Mouse (Mus musculus): Measurements from ENCODE around the gene Itgb3bp.

Gene Itgb3bp

GRCm38 (mm10) chr4:99929613-99930517 is at the start of gene Itgb3bp:
Gene Itgb3bp (minus strand): TSS chr4:99929813.
- peak; percentile 92 for DNase-seq

DNA sequence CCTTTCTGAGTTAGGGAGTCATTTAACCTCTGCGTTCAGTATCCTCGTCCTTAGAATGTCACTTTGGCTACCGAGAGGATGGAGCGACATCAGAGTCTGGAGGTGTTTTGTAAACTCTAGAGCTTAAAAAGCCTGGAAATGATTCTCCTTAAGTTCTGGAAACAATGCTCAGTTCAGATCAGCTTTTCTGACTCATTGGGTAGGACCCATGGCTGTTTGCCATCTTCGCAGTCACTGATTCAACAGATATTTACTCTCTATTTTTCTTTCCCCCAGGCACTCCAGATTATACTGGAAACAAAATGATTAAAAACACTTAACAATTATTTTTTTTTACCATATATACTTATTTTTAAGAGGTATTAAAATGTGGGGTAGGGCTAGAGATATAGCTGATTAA is 49.7 kb upstream of the Itgb3bp start:
- no peak for DNase-seq

DNA sequence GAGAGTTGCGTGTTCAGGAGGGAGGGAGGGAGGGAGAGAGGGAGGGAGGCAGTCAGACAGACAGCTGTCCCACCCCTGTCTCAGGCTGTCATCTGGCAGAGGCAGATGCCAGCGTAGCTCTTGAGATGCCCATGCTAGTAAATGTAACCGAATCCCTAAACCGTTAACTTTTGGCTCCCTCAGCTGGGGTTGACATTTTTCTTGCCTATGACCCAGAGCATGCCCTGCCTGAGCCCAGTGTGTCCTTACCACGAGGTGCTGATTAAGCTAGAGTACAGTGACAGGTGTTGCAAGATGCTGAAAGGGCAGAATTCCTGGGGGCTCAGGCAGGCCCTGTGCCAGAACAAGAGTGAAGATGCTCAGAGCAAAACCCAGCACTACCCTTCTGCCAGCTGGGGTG is 44.8 kb upstream of the Itgb3bp start:
- DNase-seq: no peak

DNA sequence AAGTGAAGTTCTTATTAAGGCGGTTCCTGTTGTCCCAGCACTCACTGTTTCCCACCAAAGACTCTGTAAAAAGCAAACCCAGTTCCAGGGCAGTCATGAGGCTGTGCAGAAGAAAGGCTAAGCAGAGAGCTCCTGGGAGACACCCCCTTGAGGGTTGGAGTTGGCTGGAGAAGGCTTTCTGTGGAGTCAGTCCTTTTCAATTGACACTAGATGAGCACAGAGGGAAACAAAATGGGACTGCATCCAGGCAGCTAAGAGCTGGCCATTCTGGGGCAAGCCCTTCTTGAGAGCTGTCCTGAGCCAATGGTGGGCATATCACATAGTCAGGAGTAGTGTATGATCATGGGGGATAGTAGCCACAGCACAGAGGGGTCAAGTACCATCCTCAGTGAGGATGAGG is 44.3 kb upstream of the Itgb3bp start:
- DNase-seq: no peak

DNA sequence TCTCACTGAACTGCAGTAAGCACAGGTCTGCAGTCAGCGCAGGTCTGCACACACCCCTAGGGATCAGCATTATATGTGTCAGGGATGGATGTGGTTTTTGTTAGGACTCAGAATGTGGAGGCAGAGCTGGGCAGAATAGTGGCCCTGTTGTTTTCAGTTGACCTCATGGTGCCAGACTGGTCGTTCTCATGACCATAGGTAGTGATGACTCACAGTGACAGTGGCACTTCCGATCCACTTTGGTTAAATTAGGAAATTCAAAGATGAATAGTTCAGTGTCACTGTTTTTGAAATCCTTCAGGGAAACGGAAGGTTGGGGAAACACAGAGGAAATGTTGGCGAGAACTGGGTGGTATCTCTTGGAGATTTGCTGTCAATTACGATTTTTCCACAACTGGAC is 43.3 kb upstream of the Itgb3bp start:
- no peak for DNase-seq

DNA sequence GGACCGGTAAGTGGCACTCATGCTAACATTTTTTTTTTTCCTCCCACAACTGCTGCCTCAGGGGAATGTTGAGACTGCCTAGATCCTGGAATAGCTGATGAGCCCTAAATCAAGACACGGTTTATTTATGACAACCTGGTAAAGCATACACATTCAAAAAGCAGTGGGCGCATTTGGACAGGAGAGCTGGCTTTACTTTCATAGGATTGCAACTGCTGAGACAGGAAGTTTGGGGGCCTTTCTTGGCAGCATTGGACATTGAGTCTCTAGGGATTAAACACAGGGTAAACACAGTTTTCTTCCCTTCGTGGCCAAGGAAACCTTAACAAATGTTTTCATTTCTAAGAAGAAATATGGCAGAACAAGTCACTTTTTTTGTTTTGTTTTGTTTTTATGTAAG is 40.5 kb upstream of the Itgb3bp start:
- no peak for DNase-seq

- peak; percentile 28 for DNase-seq
These were observed 39.7 kb upstream of the Itgb3bp start for GRCm38 (mm10) chr4:99969328-99969727.

GRCm38 (mm10) chr4:99966555-99966954 is 36.9 kb upstream of the Itgb3bp start:
- DNase-seq: no peak

GRCm38 (mm10) chr4:99959308-99959707 is 29.7 kb upstream of the Itgb3bp start:
- DNase-seq: no peak

GRCm38 (mm10) chr4:99958084-99958815 is 28.6 kb upstream of the Itgb3bp start:
- no peak for DNase-seq

DNA sequence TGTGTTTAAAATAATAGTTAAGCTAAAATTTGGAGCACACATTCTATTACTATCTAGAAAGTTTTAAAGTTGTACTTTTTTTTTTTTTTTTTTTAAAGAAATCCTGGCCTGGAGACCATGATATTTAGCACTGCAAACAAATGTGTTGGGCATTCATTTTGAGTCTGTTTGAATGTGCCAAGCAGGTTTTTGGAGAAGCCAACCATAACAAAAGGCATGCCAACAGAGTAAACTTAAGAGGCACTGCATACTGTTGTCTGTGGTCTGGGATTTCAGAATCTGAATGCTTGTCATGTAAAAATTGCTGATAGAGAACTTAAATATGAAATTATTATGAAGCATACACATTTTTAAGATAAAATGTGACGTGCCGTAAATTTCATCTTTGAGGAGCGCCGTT is 27.6 kb upstream of the Itgb3bp start:
- DNase-seq: no peak

DNA sequence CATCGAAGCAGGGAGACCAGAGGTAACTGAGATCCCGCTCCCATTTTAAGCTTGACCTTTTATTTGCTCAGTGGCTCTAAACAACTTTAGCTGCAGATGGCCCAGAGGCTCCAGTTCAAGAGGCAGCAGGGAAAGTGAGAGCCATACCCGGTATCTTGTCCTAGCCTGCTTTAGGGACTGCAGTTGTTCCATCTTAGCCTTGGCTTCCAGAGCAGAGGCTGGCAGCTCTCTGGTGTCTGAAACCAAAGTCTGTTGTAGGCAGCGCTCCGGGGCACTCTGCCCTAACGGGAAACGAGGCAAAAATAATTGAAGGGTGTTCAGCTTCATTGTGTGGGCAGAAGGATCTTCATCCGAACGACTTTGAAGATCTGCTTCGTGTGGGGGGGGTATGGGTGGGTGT is 25.8 kb upstream of the Itgb3bp start:
- no peak for DNase-seq

GRCm38 (mm10) chr4:99953904-99954303 is 24.3 kb upstream of the Itgb3bp start:
- no peak for DNase-seq

DNA sequence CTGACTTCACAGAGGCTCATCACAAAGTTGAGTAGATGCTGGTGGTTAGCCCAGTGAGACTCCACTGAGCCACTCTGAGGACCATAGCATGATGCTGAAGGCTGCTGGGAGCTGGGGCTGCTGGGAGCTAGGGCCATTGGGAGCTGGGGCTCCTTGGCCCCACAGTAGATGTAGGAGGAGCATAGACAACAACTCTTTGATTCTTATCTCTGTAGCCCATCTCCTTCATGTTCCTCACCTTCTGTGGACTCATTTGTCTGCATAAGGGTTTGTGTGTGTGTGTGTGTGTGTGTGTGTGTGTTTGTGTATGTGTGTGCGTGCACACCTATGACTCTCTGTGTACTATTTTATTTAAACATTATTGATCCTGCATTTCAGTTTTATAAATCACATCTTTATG is 18.3 kb upstream of the Itgb3bp start:
- DNase-seq: no peak

GRCm38 (mm10) chr4:99947192-99947591 is 17.6 kb upstream of the Itgb3bp start:
- no peak for DNase-seq

GRCm38 (mm10) chr4:99946516-99946915 is 16.9 kb upstream of the Itgb3bp start:
- DNase-seq: no peak

GRCm38 (mm10) chr4:99945011-99945410 is 15.4 kb upstream of the Itgb3bp start:
- DNase-seq: no peak

DNA sequence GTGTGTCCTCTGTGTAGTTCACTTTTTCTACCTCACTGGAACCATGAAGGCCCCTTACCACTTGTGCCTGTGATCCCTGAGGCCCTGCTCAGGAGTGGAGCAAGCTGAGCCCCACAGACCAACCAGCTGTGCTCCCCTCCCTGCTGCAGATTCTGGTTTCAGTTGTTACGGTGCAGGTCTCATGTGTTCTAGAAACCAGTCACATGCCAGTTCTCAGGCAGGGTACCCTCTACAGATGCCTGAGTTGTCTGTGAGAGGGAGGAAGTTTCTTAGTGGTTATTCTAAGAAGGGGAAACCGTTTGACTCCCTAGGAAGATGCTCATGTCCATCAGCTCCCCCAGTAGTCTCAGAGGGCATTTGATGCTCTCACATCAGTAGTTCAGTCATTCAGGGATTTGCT is 15.0 kb upstream of the Itgb3bp start:
- no peak for DNase-seq

DNA sequence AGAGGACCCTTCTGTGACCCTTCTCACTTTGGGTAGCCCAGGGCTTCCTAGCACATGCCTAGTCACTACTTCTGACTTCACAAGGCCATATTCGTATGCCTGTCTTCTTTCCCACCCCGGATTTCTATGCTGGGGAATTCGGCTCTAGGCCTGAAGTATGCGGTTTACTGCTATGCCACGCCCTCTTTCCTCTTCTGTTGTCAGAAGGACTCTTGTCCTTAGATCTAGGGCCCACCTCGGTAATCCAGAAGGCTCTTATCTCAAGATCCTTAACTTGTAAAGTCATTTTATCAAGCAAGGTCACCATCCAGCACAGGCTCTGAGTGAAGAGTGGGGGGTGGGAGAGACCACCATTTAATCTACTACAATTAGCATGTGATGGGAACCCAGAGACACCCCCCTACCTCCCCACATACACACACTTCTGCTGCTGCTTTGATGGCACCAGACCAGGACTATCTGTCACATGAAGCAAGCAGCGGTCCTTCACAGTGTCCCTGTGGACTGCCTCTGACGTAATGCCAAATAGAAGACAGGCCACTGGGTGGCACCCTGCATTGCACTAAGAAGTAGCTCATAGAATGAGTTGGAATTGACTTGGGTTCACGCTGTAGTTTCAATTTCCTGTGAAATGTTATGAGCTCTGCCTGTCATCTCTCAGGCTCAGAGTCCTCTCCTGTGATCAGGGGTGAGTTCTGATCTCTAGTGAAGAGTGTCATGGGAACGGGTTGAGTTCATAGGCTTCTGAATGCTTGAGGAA is 12.2 kb upstream of the Itgb3bp start:
- peak; percentile 25 for DNase-seq

GRCm38 (mm10) chr4:99939711-99940505 is 10.3 kb upstream of the Itgb3bp start:
- DNase-seq: no peak

DNA sequence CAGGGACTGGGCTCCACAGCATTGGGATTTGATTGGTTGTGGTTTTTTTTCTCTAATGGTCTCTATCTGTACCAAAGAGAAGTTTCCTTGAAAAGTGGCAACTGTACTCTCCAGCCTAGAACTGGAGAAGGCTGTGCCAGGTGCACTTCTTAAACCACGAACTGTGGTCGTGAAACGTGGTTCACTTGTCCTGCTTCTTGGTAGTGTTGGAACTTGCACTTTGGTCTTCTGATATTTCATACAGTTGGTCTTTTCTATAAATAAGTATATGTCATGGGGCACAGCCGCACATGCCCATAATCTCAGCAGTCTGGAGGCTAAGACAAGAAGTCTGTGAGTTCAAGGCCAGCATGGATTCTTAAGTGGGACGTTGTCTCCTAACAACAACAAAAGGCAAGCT is 6.7 kb upstream of the Itgb3bp start:
- DNase-seq: no peak

DNA sequence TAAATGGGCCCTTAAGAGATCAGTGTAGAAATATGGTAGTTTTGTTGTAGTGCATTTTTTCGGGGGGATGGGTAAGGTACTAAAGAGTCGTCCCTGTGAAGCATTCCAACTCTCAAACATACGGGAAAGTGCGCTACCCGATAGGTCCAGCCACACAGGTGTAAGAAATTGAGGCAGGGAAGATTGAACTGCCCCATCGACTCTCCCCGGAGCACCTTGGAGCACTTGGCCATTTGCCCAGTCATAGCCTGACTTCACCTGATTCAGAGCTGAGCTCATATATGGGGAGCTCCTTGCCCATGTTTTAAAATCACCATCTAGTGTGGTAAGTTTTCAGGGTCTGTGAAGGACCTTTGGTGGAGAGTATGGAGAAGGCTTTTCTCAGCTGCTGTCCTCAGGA is 5.2 kb upstream of the Itgb3bp start:
- no peak for DNase-seq

- DNase-seq: no peak
These were observed 2.2 kb upstream of the Itgb3bp start for GRCm38 (mm10) chr4:99931807-99932206.
